Mouse (Mus musculus): Measurements from ENCODE around the gene Olfr133. TPM values are rescaled to one million over a fixed set of nuclear protein-coding genes. Genes with fewer than 3 reads are reported as not detected.
"Not testable (repeated sequence)": the region's sequence is repeated elsewhere in the genome, so short reads cannot be mapped to it uniquely, and the experiment has no call there.

Olfr133 gene
- polyA plus RNA-seq (2012; rRNA removed) = not detected in 2 replicates

DNA sequence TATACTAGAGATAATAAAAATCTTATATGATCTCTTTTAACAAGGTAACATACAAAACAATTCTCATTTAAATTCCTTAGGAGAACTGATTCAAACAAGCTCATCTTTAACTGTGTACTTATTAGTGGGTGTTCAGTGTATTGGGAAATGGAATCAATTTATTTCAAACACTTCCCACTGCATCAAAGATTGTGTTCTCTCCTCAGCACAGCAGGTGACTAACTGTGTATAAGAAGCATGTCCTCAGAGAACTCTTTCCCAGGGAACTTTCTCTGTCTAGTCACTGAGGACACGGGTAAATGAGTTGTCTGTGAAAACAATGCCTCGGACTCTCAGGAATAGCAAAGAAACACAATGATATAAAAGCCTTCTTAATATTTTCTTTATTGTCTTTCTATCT lies at the start of gene Olfr133:
TSS of gene Olfr133 (plus strand) at position 301 of the 400 bp plus-strand sequence.
- Histone ChIP-seq H3K4me1 (ENCODE audit: control insufficient read depth, insufficient read depth, low read length) (no peaks in the 10 kb centered on the region), H3K27ac (ENCODE audit: insufficient read depth, low read length) (no peak within 1 kb of the TSS), H3K4me3 (ENCODE audit: insufficient read depth, low read length) (no peak within 1 kb of the TSS)
- TF ChIP-seq CTCF (IDR thresholded peaks at IDR 0.05; ENCODE audit: extremely low read depth, insufficient read depth, low read length) = no peak
- TF ChIP-seq POLR2A (IDR thresholded peaks at IDR 0.05; ENCODE audit: extremely low read depth, insufficient read depth, low read length) = no peak

DNA sequence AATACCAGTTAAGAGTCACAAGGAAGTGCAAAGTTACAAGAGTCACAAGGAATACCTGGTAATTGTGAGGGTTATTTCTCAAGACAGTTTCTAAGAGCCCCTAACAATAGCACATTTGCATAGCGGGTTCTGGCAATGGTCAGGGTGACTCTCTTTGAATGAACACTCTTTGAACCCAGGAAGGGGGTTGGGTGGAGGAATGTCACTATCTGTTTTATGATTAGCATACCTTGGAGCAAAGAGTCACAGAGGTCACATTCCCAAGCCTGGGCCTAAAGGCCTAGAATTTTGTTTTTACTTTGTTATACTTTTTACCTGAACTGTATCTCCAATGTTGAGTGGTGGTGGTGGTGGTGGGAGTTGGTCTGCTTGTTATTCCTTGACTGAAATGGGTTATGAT lies 20.9 kb upstream of the Olfr133 start:
- H3K4me1 ChIP-seq (ENCODE audit: control insufficient read depth, insufficient read depth, low read length); H3K27ac ChIP-seq (ENCODE audit: insufficient read depth, low read length); H3K4me3 ChIP-seq (ENCODE audit: insufficient read depth, low read length): not testable (repeated sequence)

DNA sequence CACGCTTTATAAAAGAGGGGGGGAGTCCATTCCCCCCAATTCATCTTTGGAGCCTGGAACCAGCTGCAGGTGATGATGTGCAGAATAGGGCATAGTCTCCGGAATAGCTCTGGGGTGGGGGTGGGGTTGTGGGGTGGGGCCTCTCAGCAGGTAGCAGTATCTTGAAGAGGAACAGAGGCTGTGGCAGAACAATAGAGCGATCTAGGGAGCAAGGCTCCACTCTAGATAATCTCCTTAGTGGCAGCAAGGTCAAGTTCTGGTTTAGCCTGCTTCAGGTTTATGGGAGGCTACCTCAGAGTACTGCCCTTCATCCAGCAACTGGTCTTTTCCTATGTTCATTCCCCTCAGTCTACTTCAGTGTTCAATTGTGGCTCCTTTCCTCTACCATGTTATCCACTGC lies 19.7 kb upstream of the Olfr133 start:
- H3K4me3 ChIP-seq (ENCODE audit: insufficient read depth, low read length); H3K27ac ChIP-seq (ENCODE audit: insufficient read depth, low read length): not testable (repeated sequence)

DNA sequence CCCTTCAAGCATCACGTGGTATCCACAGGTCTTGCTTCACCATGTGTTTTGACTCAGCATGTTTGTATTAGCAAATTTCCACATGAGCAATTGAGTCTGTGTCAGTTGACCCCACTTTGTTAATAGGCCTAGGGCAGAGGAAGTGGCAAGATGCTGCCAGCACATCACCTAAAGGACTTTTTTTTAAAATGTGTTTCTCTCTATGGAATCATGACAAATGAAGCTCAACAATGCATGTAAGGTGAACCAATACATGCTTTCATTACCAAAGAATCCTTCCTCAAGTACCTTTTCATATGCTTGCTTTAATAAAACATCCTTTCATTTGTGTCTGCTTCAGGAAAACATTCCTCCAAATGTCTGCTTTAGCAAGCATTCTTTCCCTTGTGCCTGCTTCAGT lies 10.7 kb upstream of the Olfr133 start, which contains the start of gene Olfr132:
TSS of gene Olfr132 (minus strand) at position 101 of the 400 bp plus-strand sequence.
- Histone ChIP-seq H3K27ac (ENCODE audit: insufficient read depth, low read length) (no peak within 1 kb of the TSS), H3K4me3 (ENCODE audit: insufficient read depth, low read length) (no peak within 1 kb of the TSS), H3K4me1 (ENCODE audit: control insufficient read depth, insufficient read depth, low read length) (no peaks in the 10 kb centered on the region)
- no peak for TF ChIP-seq CTCF (IDR thresholded peaks at IDR 0.05; ENCODE audit: extremely low read depth, insufficient read depth, low read length)
- TF ChIP-seq POLR2A (IDR thresholded peaks at IDR 0.05; ENCODE audit: extremely low read depth, insufficient read depth, low read length) = no peak

More for the DNA sequence above, 19.7 kb upstream of the Olfr133 start:
- H3K4me1 ChIP-seq (ENCODE audit: control insufficient read depth, insufficient read depth, low read length) = not testable (repeated sequence)

- H3K4me1 ChIP-seq (ENCODE audit: control insufficient read depth, insufficient read depth, low read length) = no peaks in the 10 kb centered on the region
- no peak within 1 kb of the TSS for H3K27ac ChIP-seq (ENCODE audit: insufficient read depth, low read length)
- TF ChIP-seq POLR2A (IDR thresholded peaks at IDR 0.05; ENCODE audit: extremely low read depth, insufficient read depth, low read length) = no peak
- no peak for TF ChIP-seq CTCF (IDR thresholded peaks at IDR 0.05; ENCODE audit: extremely low read depth, insufficient read depth, low read length)
- no peak within 1 kb of the TSS for H3K4me3 ChIP-seq (ENCODE audit: insufficient read depth, low read length)
Observed at GRCm38 (mm10) chr17:38171088-38171487, 26.0 kb downstream of the Olfr133 start, which contains the start of gene Olfr134. TSS of gene Olfr134 (plus strand) at chr17:38171388.

Other genes with a start within 250 kb of the Olfr133 start
- not detected in 2 replicates for gene Olfr127, start 244.8 kb upstream of the Olfr133 start, polyA plus RNA-seq (2012; rRNA removed)
- not detected in 2 replicates for gene Olfr128, start 224.7 kb upstream of the Olfr133 start, polyA plus RNA-seq (2012; rRNA removed)
- not detected in 2 replicates for gene Olfr761, start 192.2 kb upstream of the Olfr133 start, polyA plus RNA-seq (2012; rRNA removed)
- gene Olfr129, start 85.2 kb upstream of the Olfr133 start, polyA plus RNA-seq (2012; rRNA removed) = not detected in 2 replicates
- gene Olfr130, start 81.4 kb upstream of the Olfr133 start, polyA plus RNA-seq (2012; rRNA removed) = not detected in 2 replicates
- gene Olfr131, start 56.6 kb upstream of the Olfr133 start, polyA plus RNA-seq (2012; rRNA removed) = not detected in 2 replicates
- not detected in 2 replicates for gene Olfr132, start 10.8 kb upstream of the Olfr133 start, polyA plus RNA-seq (2012; rRNA removed)
- not detected in 2 replicates for gene Olfr134, start 26.1 kb downstream of the Olfr133 start, polyA plus RNA-seq (2012; rRNA removed)
- gene Olfr135, start 59.1 kb downstream of the Olfr133 start, polyA plus RNA-seq (2012; rRNA removed) = not detected in 2 replicates
- gene Olfr138, start 115.8 kb downstream of the Olfr133 start, polyA plus RNA-seq (2012; rRNA removed) = not detected in 2 replicates
- not detected in 2 replicates for gene Olfr137, start 162.3 kb downstream of the Olfr133 start, polyA plus RNA-seq (2012; rRNA removed)
- not detected in 2 replicates for gene Olfr136, start 184.6 kb downstream of the Olfr133 start, polyA plus RNA-seq (2012; rRNA removed)

Data from cortical plate, adult 2 months (tissue).